Mouse (Mus musculus): ENCODE results near the gene Rad23a. TPM values are rescaled to one million over a fixed set of nuclear protein-coding genes. Genes with fewer than 3 reads are reported as not detected.

Gene Rad23a
- total RNA-seq, 1 experiment from 2014 or later, result 46.6 TPM

- no peak for ATAC-seq (ENCODE audit: extremely low read depth, insufficient number of reproducible peaks, low FRiP score, poor library complexity, severe bottlenecking)
Measured at GRCm38 (mm10) chr8:84816117-84816516, 24.3 kb downstream of the Rad23a start.

DNA sequence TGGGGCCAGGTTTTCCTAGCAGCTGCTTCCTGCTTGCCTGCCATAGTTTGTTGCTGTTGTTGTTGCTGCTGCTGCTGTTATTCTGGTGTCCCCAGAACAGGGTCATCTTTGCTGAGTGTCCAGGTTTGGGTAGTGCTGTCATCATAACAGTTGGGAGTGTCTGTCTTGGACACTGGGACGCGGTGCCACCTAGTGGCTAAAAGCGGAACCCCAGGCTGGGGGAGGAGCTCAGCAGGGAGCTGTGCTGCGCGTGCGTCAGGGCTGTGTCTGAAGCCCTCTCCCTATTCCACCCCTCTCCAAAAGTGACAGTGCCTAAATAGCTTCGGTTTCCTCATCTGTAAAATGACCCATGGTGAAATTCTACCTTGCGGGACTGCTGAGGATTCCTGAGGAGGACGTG lies 24.9 kb downstream of the Rad23a start:
- peak; percentile 89 for ATAC-seq (ENCODE audit: extremely low read depth, insufficient number of reproducible peaks, low FRiP score, poor library complexity, severe bottlenecking)

DNA sequence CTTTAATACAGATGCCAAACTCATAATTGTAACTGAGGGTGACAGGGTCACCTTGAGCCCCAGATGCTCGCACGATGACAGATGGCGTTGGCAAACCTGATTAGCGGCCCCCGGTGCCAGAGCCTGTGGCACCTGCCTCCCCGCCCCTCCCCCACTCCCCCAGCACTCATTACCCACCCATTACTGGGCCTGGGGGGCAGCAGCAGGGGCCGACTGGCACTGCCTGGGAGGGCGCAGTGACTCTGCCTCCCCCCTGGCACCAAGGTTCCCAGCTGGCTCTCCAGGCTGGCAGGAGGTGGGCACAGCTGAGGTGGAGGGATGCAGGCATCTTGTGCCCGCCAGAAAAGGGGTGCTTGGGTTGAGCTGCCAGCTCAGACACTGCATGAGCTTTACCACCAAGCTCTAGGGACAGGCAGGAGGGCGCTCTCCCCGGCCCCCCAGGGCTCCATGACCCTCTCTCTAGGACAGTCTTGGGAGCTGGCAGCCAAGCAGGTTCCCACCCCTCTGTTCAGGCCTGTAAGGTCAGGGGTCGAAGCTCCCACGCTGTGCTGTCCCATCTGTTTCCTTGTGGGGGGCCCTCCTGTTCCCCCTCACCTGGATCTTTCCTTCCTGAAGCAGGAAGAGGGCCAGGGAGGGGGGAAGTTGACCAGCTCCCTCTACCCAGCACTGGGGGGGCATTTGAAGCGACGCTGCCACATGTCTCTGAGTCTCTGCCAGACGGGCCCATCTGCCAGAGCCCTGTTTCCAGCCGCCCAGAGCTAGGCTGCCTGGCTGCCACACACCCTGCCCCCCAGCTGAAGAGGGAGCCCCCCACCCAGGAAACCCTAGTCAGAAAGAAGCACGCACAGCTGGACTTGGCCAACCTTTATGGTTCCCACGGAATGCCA lies 25.7 kb downstream of the Rad23a start:
- ATAC-seq (ENCODE audit: extremely low read depth, insufficient number of reproducible peaks, low FRiP score, poor library complexity, severe bottlenecking), result no peak

- ATAC-seq (ENCODE audit: extremely low read depth, insufficient number of reproducible peaks, low FRiP score, poor library complexity, severe bottlenecking), result no peak
Measured at GRCm38 (mm10) chr8:84814240-84814554, 26.3 kb downstream of the Rad23a start.

- no peak for ATAC-seq (ENCODE audit: extremely low read depth, insufficient number of reproducible peaks, low FRiP score, poor library complexity, severe bottlenecking)
Measured at GRCm38 (mm10) chr8:84813830-84814229, 26.6 kb downstream of the Rad23a start.

DNA sequence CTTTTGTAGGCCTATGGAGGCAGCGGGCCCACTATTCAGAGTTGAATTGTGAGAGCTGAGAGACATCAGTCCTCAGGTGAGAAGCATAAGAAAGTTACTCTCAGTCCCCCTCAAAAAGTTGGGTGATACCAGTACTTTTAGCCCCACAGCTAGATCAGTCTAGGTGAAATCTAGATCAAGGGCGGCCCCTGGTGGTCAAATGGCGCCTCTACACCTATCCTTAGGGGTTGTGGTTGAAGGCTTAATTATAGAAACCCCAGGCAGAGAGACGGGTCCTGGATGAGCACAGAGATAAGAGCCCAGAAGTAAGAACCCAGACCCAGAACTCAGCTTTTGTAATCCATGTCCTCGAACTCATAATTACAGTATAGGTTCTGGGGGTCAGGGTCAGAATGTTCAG lies 27.4 kb downstream of the Rad23a start:
- ATAC-seq (ENCODE audit: extremely low read depth, insufficient number of reproducible peaks, low FRiP score, poor library complexity, severe bottlenecking), result peak; percentile 65; the same call in 1 of the 2 replicates

DNA sequence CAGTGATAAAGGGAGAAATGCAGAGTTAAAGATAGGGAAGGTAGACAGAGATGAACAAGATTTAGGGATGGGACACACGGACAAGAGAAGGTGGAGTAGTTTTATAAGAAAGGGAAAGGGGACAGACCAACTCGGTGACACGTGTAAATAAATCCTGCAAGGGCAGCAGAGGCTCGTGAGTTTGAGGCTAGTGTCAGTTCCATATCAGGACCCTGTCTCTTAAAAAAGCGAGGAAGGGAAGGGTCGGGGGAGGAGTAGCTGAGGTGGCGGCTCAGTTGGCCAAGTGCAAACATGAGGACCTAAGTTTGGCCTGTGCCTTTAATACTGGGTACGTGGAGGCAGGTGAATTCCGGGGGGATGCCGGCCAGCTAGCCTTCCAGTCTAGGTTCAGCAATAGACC lies 29.2 kb downstream of the Rad23a start:
- no peak for ATAC-seq (ENCODE audit: extremely low read depth, insufficient number of reproducible peaks, low FRiP score, poor library complexity, severe bottlenecking)

GRCm38 (mm10) chr8:84810896-84811295 lies 29.6 kb downstream of the Rad23a start:
- 0 out of 2 replicates have a peak, but pooled peaks have one; percentile 27 for ATAC-seq (ENCODE audit: extremely low read depth, insufficient number of reproducible peaks, low FRiP score, poor library complexity, severe bottlenecking)

- ATAC-seq (ENCODE audit: extremely low read depth, insufficient number of reproducible peaks, low FRiP score, poor library complexity, severe bottlenecking), result no peak
Measured at GRCm38 (mm10) chr8:84809941-84810280, 30.6 kb downstream of the Rad23a start.

- ATAC-seq (ENCODE audit: extremely low read depth, insufficient number of reproducible peaks, low FRiP score, poor library complexity, severe bottlenecking), result no peak
Measured at GRCm38 (mm10) chr8:84809109-84809940, 31.1 kb downstream of the Rad23a start.

DNA sequence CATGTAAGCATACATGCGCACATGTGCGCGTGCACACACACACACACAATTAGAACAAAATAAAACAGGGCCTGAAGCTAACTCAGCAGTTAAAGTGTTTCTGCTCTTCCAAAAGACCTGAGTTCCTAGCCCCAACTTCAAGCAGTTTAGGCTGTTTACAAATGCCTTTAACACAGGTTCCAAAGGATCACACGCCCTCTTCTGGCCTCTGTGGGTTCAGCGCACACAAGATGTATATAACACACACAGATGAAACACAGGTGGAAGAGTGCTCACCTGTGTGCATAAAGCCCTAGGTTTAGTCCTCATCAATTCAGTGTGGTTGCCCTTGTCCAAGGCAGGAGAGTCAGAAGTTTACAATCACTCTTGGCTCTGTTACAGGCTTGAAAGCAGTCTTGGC lies 34.4 kb downstream of the Rad23a start:
- no peak for ATAC-seq (ENCODE audit: extremely low read depth, insufficient number of reproducible peaks, low FRiP score, poor library complexity, severe bottlenecking)

DNA sequence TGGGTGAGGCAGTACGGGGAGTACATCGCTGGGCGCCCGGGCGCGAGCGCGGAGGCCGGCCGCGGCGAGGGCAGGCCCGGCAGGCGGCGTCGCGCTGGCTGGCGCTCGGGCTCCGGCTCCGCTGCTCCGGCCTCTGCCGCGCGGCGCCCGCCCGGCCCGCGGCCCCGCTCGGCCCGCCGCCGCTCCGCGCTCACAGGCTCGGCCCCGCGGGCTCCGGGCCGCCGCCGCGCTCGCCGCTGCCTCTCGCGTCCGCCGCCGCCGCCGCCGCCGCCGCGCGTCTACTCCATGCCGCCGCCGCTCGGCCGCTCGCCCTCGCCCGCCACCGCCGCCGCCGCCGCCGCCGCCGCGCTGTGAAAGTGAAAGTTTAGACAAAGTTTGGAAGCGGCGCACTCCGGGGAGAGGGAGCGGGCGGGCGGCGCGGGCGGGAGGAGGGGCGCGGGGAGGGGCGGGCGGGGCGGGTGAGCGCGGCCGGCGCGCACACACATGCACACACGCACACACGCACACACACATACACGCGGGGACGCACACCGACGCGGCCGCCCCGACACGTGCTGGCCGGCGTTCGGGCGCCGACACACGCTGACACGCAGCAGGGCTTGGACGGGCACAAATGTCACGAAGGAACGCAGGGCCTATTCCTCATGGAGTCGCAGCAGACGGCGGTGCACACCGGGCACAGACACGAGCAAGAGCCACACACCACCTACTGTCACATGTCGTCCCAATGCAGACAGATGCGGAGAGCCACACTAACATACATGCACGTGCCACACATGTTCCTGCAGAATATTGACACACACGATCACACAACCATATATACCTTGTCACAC lies 40.2 kb downstream of the Rad23a start, which contains the start of gene Nfix:
TSS of gene Nfix (minus strand) at position 346 of the 833 bp plus-strand sequence.
- no peak for ATAC-seq (ENCODE audit: extremely low read depth, insufficient number of reproducible peaks, low FRiP score, poor library complexity, severe bottlenecking)

DNA sequence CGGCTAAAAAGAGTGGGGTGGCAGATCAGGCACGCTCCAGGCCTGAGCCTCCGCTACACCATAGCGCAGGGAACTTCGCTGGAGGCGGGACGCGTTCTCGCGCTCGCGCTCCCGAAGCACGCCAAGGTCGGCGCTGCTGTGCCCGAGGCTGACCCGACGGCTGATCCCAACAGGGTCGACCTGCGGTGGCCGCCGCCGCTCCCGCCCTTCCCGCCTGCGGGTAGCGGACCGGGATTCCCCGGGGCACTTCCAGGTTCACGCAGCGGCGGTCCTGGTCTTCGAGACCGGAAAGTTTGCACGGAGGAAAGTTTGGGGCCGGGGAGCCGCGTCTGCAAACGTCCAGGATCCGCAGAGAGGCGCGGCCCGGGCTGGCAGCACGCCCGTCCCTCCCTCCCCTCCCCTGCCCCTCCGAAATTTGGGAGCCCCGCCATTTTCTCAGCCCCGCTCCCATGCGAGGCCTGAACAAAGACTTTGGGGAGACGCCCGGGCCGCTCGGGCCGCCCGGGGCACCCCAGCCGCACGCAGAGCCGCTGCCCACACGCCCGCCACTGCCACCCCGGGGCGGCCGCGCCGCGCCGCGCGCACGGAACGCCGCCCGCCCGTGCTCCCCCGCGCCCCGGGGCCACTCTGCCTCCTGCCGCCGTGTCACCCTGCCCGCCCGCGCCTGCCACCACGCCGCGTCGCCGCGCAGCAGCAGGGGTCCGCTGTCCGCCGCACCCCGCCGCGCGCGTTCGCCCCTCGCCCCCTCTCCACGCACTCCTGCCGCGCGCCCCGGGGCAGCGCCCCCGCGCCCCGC lies 41.1 kb downstream of the Rad23a start:
- peak; percentile 11; the same call in 1 of the 2 replicates for ATAC-seq (ENCODE audit: extremely low read depth, insufficient number of reproducible peaks, low FRiP score, poor library complexity, severe bottlenecking)

GRCm38 (mm10) chr8:84798446-84799135 lies 41.9 kb downstream of the Rad23a start:
- no peak for ATAC-seq (ENCODE audit: extremely low read depth, insufficient number of reproducible peaks, low FRiP score, poor library complexity, severe bottlenecking)

GRCm38 (mm10) chr8:84797971-84798370 lies 42.5 kb downstream of the Rad23a start:
- ATAC-seq (ENCODE audit: extremely low read depth, insufficient number of reproducible peaks, low FRiP score, poor library complexity, severe bottlenecking), result no peak

DNA sequence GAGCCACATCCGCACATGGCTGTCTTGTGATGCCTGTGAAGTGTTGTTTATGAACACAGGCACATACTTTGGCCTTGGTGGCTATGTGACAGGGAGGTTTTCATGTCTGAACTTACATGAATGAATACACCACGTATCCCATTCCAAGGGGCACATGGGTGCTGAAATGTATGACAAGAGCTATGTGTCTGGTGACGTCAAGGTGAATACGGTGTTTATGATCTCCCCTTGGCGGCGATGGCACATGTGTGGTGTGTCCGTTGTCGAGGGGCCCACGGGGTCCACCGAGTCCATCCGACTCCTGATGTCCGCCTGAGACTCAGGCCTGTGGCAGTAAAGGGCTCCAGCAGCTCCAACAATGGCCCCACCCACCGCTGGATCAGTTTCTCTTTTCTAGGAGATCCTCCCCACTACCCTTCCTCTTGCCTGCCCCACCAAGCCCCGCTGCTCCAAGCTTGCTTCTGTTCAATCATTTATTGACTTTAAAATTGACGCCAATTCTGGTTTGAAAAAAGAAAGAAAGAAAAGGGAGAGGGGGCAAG lies 43.1 kb downstream of the Rad23a start:
- no peak for ATAC-seq (ENCODE audit: extremely low read depth, insufficient number of reproducible peaks, low FRiP score, poor library complexity, severe bottlenecking)

- no peak for ATAC-seq (ENCODE audit: extremely low read depth, insufficient number of reproducible peaks, low FRiP score, poor library complexity, severe bottlenecking)
Measured at GRCm38 (mm10) chr8:84794486-84794885, 46.0 kb downstream of the Rad23a start.

Measured in neutrophil, adult 5-6 weeks (primary cell).